ENCODE assay signal across 16 mouse cellular contexts in the genomic region with DNA sequence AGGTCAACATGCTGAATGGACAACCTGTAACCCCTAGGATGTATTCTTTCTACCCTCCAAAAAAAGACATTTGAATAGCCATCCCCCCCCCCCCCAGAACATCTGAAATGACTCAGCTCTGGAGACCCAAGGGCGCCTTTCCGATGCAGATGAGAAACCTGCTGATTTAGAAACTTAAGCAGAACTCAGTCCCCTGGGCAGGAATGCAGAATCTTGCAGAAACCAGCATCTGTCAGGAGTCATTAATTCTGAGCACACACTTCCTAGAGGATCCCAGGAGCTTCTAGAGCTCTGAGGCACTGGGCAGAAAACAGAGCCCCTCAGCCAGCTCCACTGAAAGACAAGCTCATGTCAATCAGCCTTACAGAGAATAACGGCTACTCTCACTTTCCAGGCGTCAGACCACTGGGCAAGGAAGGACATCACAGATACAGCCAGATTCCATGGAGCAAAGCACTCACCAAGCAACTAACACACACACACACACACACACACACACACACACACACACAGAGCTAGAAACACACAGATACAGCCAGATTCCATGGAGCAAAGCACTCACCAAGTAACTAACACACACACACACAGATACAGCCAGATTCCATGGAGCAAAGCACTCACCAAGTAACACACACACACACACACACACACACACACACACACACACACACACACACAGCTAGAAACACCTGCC. TPM values are rescaled to one million over a fixed set of nuclear protein-coding genes. Genes with fewer than 3 reads are reported as not detected.
DNase-seq lines count a peak whose midpoint lies in the region; ATAC-seq and TF ChIP-seq lines count a peak whose summit lies in the region.
"Had no signal": no experiment of that assay in that cellular context is flagged by ENCODE, and none has a peak within 500 bp of the region (broad histone marks: within the 10 kb centered on the region; RNA-seq: fewer than 3 reads in every experiment).

No protein-coding gene starts in this region.

- WGBS in kidney, embryonic 14.5 days: 32% methylated on average over 4 of the region's 4 CpGs
- WGBS in hindbrain, postnatal 0 days: 15% methylated on average over 4 of the region's 4 CpGs
- 38% methylated on average over 4 of the region's 4 CpGs for WGBS in neural tube, embryonic 13.5 days
- WGBS in stomach, postnatal 0 days: 66% methylated on average over 4 of the region's 4 CpGs

- H3K4me3 ChIP-seq in kidney, embryonic 14.5 days (ENCODE audit: low read length): no peak overlapping the region
- H3K4me3 ChIP-seq in hindbrain, postnatal 0 days (ENCODE audit: low read length): no peak overlapping the region
- no peak overlapping the region for H3K4me3 ChIP-seq in neural tube, embryonic 13.5 days
- H3K4me3 ChIP-seq in stomach, postnatal 0 days (ENCODE audit: low read depth, low read length): no peak overlapping the region
- no peak overlapping the region for H3K4me3 ChIP-seq in left cerebral cortex, adult 2 months
- H3K4me3 ChIP-seq: heart, embryonic 10.5 days; limb, embryonic 15.5 days; lung, embryonic 15.5 days had no signal

- H3K9ac ChIP-seq in kidney, embryonic 14.5 days (ENCODE audit: low read depth, low read length): no peak overlapping the region
- H3K9ac ChIP-seq in hindbrain, postnatal 0 days (replicated peaks; ENCODE audit: low read length): no peak overlapping the region
- no peak overlapping the region for H3K9ac ChIP-seq in neural tube, embryonic 13.5 days
- H3K9ac ChIP-seq in stomach, postnatal 0 days (ENCODE audit: low read length): no peak overlapping the region
- H3K9ac ChIP-seq: limb, embryonic 15.5 days; lung, embryonic 15.5 days had no signal

- peak; percentile 74 for ATAC-seq in kidney, embryonic 14.5 days (ENCODE audit: low FRiP score, low TSS enrichment)
- ATAC-seq in hindbrain, postnatal 0 days: peak; percentile 86
- ATAC-seq in neural tube, embryonic 13.5 days (ENCODE audit: low read depth): peak; percentile 74
- no peak for ATAC-seq in stomach, postnatal 0 days (ENCODE audit: low FRiP score, low TSS enrichment)

- H3K27ac ChIP-seq in kidney, embryonic 14.5 days (ENCODE audit: low read depth, low read length): no peak overlapping the region
- H3K27ac ChIP-seq in hindbrain, postnatal 0 days: peak overlapping the region; percentile 36; the same call in 1 of the 2 replicates
- H3K27ac ChIP-seq in neural tube, embryonic 13.5 days (replicated peaks): peak overlapping the region; percentile 42; the same call in 1 of the 2 replicates
- no peak overlapping the region for H3K27ac ChIP-seq in stomach, postnatal 0 days (replicated peaks)
- no peak overlapping the region for H3K27ac ChIP-seq in left cerebral cortex, adult 2 months
- H3K27ac ChIP-seq: heart, embryonic 10.5 days; limb, embryonic 15.5 days; lung, embryonic 15.5 days had no signal

- TF ChIP-seq POLR2A in brain, embryonic 14.5 days (IDR thresholded peaks at IDR 0.05; ENCODE audit: borderline replicate concordance, extremely low read depth, insufficient read depth, insufficient read length, poor library complexity, severe bottlenecking): no peak

- H3K9me3 ChIP-seq in kidney, embryonic 14.5 days (ENCODE audit: control insufficient read depth, low read length): no peaks in the 10 kb centered on the region
- no peaks in the 10 kb centered on the region for H3K9me3 ChIP-seq in hindbrain, postnatal 0 days (ENCODE audit: low read length)
- H3K9me3 ChIP-seq in neural tube, embryonic 13.5 days: no peaks in the 10 kb centered on the region
- no peaks in the 10 kb centered on the region for H3K9me3 ChIP-seq in stomach, postnatal 0 days (ENCODE audit: control insufficient read depth, low read length)
- H3K9me3 ChIP-seq: heart, embryonic 10.5 days; limb, embryonic 15.5 days; lung, embryonic 15.5 days had no signal

- no peaks in the 10 kb centered on the region for H3K36me3 ChIP-seq in kidney, embryonic 14.5 days (ENCODE audit: control insufficient read depth, insufficient read depth, low read length)
- peaks cover 10% of the 10 kb centered on the region; the same call in 1 of the 2 replicates for H3K36me3 ChIP-seq in hindbrain, postnatal 0 days (ENCODE audit: insufficient read depth, low read length)
- peaks cover 21% of the 10 kb centered on the region for H3K36me3 ChIP-seq in neural tube, embryonic 13.5 days
- no peaks in the 10 kb centered on the region; the same call in 1 of the 2 replicates for H3K36me3 ChIP-seq in stomach, postnatal 0 days (ENCODE audit: control insufficient read depth, insufficient read depth, low read length)
- H3K36me3 ChIP-seq: limb, embryonic 15.5 days had no signal

- no peaks in the 10 kb centered on the region for H3K4me1 ChIP-seq in kidney, embryonic 14.5 days (ENCODE audit: control insufficient read depth, insufficient read depth, low read length)
- H3K4me1 ChIP-seq in hindbrain, postnatal 0 days (ENCODE audit: insufficient read depth, low read length): no peaks in the 10 kb centered on the region
- H3K4me1 ChIP-seq in neural tube, embryonic 13.5 days (replicated peaks): peaks cover 10% of the 10 kb centered on the region; the same call in 1 of the 2 replicates
- H3K4me1 ChIP-seq in stomach, postnatal 0 days (replicated peaks; ENCODE audit: control insufficient read depth, insufficient read depth): no peaks in the 10 kb centered on the region
- H3K4me1 ChIP-seq: limb, embryonic 15.5 days; lung, embryonic 15.5 days had no signal

- intact Hi-C loops in left cerebral cortex, adult 2 months (cut with DNase I): no loop called here

- no peak overlapping the region for H3K4me2 ChIP-seq in kidney, embryonic 14.5 days (replicated peaks; ENCODE audit: low read depth, low read length)
- no peak overlapping the region for H3K4me2 ChIP-seq in hindbrain, postnatal 0 days (ENCODE audit: low read depth, low read length)
- no peak overlapping the region for H3K4me2 ChIP-seq in neural tube, embryonic 13.5 days
- H3K4me2 ChIP-seq in stomach, postnatal 0 days (replicated peaks; ENCODE audit: low read depth): no peak overlapping the region
- H3K4me2 ChIP-seq: limb, embryonic 15.5 days; lung, embryonic 15.5 days had no signal

- TF ChIP-seq EP300 in stomach, postnatal 0 days (optimal IDR thresholded peaks at IDR 0.05): no peak

- TF ChIP-seq CTCF in brain, embryonic 14.5 days (IDR thresholded peaks at IDR 0.05; ENCODE audit: borderline replicate concordance, extremely low read depth, insufficient read depth, insufficient read length): no peak
- TF ChIP-seq CTCF in hindbrain, postnatal 0 days (IDR thresholded peaks at IDR 0.05; ENCODE audit: low read depth): no peak
- no peak for TF ChIP-seq CTCF in stomach, postnatal 0 days (IDR thresholded peaks at IDR 0.05; ENCODE audit: low read depth)
- no peak for TF ChIP-seq CTCF in left cerebral cortex, adult 2 months (IDR thresholded peaks at IDR 0.05)

- H3K27me3 ChIP-seq in kidney, embryonic 14.5 days (ENCODE audit: control insufficient read depth, insufficient read depth, low read length): no peaks in the 10 kb centered on the region
- H3K27me3 ChIP-seq in hindbrain, postnatal 0 days (ENCODE audit: insufficient read depth, low read length): no peaks in the 10 kb centered on the region
- H3K27me3 ChIP-seq in neural tube, embryonic 13.5 days: no peaks in the 10 kb centered on the region
- no peaks in the 10 kb centered on the region for H3K27me3 ChIP-seq in stomach, postnatal 0 days (ENCODE audit: control insufficient read depth, insufficient read depth, low read length)
- H3K27me3 ChIP-seq: limb, embryonic 15.5 days; lung, embryonic 15.5 days had no signal

- no peak for DNase-seq in kidney, postnatal 36 days
- DNase-seq in brain, embryonic 14.5 days (ENCODE audit: low read depth): peak; percentile 67
- DNase-seq in hindbrain, postnatal 0 days (ENCODE audit: low spot score): peak; percentile 71
- DNase-seq in stomach, postnatal 0 days (ENCODE audit: low spot score): no peak
- no peak for DNase-seq in embryo, embryonic 11 days
- DNase-seq in left cerebral cortex, adult 2 months (ENCODE audit: extremely low spot score in 1 of 2, low spot score in 2 of 2): no peak
- DNase-seq: adrenal gland, adult 8-10 months; cerebellum, adult 8-10 months; gastrocnemius, postnatal 25 days; kidney, adult 9 months; layer of hippocampus, adult 9-11 months had no signal

RNA-seq across cellular contexts. Expression of a gene that starts 46.0 kb away (rescaled TPM):
- polyA plus RNA-seq in kidney, embryonic 14.5 days (2014; fragmentation: Nextera tagmentation; extraction: Ambion mirVana): 96.3 and 112 TPM in 2 replicates
- 45.3 and 49.2 TPM in 2 replicates for polyA plus RNA-seq in brain, embryonic 14.5 days (2012; rRNA removed)
- 48.2 and 52.4 TPM in 2 replicates for total RNA-seq in hindbrain, postnatal 0 days (2014; rRNA removed)
- 47.0 and 47.7 TPM in 2 replicates for polyA plus RNA-seq in hindbrain, postnatal 0 days (2015; fragmentation: Nextera tagmentation; extraction: Ambion mirVana)
- 62.3 and 69.6 TPM in 2 replicates for polyA plus RNA-seq in neural tube, embryonic 13.5 days (2015; fragmentation: Nextera tagmentation; extraction: Ambion mirVana)
- 50.7 and 54.0 TPM in 2 replicates for polyA plus RNA-seq in stomach, postnatal 0 days (2015; fragmentation: Nextera tagmentation; extraction: Ambion mirVana)
- total RNA-seq in left cerebral cortex, adult 2 months (2021): 10 to 100 TPM; 37.6 to 38.2 TPM

Comparison
In these comparisons a context has a peak if more than half of its experiments do, and no peak if none do; other contexts are left out.
1. H3K27ac ChIP-seq: peak in hindbrain, postnatal 0 days (single experiment) and neural tube, embryonic 13.5 days (single experiment); none in kidney, embryonic 14.5 days (single experiment), stomach, postnatal 0 days (single experiment) and left cerebral cortex, adult 2 months (single experiment).
2. DNase-seq: peak in brain, embryonic 14.5 days (single experiment) and hindbrain, postnatal 0 days (single experiment); none in kidney, postnatal 36 days (0 of 2), stomach, postnatal 0 days (single experiment), embryo, embryonic 11 days (single experiment) and left cerebral cortex, adult 2 months (0 of 2).